Mouse (Mus musculus) adrenal gland, postnatal 10 days (tissue): ENCODE results near the gene Gatad1. TPM values are rescaled to one million over a fixed set of nuclear protein-coding genes. Genes with fewer than 3 reads are reported as not detected.
"Not testable (repeated sequence)": the region's sequence is repeated elsewhere in the genome, so short reads cannot be mapped to it uniquely, and the experiment has no call there.

Experiments used
- DNase-seq: peaks from one replicate; pipeline ENCODE4 v3.0.0; 2021; ENCODE audit warnings: mixed read lengths
- microRNA-seq: library from miRNA; unstranded; fragments of <30 nt; microRNA quantifications from one replicate; pipeline ENCODE4 v1.2.0, GENCODE M21; 2021
- total RNA-seq, 2 experiments: library from RNA; stranded (reverse); gene quantifications; 2 replicates each; pipeline ENCODE4 v1.2.3; 2021

The Gatad1 gene
- total RNA-seq, 2 experiments from 2014 or later = 121 to 123 TPM

DNA sequence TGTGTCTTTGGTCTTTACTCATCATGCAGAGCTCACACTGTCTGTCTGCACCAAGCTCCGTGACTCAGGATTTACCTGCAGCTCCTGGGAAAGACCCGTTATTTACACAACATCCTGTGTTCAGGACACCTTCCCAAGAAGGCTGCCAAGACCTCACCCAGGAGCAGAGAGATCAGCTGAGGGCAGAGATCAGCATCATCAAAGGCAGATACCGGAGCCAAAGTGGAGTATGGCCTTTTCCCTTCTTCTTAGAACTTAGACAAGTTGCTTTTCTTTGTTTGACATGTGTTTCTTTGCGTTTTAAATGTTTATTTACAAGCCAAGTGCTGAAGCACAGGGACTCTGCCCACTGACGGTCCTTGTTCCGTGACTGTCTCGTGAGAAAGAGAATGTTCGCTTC, 21.7 kb downstream of the Gatad1 start:
- no peak for DNase-seq

DNA sequence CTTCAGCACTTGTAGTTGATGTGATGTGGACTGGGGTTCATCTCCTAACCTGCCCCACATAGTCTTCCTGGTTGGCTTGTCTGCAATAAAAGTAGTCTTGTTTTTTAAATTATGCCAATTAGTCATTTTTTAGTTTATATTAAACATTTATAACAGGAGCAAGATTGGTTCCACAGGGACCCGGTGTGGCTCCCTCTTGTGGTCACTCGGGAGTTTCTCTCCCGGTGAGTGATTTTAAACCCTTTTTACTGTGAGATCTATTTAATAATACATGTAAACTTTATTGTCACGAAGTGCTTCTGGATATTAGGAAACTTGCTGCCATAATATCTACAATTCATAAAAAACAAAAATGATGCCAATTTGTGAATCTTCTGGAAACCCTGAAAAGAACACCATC, 23.0 kb downstream of the Gatad1 start:
- DNase-seq = no peak

DNA sequence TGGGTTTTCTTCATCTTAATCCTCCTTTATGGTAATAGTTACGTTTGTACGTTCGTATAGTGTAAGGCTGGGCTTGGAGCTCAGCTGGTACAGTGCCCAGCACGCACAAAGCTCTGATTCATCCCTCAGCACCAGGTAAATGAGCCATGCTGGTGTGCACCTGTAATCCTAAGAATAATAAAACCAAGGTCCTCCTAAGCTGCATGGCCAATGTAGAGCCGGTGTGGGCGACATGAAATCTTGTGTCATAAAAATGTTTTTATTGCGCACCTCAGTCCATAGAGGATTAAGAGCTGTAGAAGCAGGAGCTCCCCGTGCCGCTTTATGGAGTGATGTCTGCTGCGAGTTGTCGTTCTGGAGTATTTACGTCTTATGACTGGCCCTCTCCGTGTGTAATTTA, 23.7 kb downstream of the Gatad1 start:
- DNase-seq = no peak

DNA sequence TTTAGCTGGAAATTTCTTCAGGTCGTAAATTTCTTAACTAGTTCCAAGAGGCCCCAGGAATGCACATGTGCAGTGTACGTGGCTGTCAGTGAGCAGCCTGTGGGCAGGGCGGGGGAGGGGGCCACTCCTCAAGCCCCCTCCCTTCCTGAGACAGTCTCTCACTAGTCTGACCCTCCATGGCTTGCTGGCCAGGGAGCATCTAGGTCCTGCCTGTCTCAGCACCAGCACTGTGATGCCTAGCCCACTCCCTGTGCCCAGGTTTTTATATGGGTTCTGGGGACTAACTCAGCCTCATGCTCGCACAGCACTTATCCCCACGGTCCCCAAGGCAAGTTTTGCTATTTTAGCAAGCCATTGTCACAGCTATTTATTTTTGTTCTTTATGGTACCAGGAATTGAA, 24.7 kb downstream of the Gatad1 start:
- no peak for DNase-seq

DNA sequence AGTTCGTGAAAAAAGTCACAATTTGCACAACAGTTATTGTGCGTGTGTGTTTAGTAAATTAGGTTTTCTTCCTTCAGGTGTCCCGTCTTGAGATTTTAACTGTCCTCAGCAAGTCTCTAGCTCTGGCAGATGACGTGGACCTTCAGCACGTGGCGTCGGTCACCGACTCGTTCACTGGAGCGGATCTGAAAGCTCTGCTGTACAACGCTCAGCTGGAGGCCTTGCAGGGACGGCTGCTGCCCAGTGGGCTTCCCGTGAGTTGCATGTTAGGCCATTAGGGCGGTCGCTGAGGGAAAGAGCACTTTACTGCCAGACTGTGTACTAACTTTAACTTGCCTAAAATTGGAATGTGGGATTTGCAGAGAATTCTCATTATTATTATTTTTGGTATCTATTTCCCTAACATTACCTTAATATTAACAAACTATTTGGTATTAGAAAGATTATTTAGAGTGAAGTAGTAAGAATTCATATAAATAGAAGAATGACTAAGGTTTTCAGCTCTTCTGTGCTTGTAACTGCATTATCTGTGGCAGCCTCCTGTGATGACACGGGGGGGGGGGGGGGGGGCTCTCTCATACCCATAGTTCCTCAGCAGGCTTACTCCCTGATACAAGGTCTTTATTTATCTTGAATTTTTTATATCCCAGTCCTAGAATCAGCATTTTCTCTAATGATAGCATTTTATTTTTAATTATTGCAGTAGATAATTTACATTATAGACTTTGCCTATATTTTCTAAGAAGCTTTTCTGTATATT, 25.3 kb downstream of the Gatad1 start:
- DNase-seq = no peak

DNA sequence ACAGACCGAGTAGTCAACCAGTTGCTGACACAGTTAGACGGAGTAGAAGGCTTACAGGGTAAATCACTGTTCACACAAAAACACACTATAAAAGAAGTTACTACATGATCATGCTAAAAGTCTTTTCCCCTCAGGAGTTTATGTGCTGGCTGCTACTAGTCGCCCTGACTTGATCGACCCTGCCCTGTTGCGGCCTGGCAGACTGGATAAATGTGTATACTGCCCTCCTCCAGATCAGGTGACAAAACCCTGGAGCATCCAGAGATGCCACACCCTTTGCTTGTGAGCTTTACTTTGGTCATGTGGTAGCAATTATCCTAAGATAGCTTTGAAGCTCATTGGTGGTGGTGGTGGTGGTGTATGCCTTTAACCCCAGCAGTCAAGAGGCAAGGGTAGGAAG, 26.9 kb downstream of the Gatad1 start:
- no peak for DNase-seq

DNA sequence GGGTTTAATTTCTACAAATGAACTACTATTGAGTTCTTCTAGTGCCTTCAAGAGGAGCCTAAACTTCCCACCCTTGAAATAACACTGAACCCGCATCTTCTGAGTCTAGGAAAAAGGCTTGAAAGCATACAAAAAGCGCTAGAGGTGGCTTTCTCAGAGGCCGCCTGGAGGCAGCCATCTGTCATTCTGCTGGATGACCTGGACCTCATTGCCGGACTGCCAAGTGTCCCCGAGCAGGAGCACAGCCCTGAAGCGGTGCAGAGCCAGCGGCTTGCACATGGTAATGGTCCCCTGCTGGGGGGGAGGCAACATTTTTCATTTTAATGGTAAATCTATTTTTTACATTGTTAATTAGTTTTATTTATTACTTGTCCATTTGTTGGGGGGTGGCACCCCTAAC, 36.5 kb downstream of the Gatad1 start:
- DNase-seq = no peak

DNA sequence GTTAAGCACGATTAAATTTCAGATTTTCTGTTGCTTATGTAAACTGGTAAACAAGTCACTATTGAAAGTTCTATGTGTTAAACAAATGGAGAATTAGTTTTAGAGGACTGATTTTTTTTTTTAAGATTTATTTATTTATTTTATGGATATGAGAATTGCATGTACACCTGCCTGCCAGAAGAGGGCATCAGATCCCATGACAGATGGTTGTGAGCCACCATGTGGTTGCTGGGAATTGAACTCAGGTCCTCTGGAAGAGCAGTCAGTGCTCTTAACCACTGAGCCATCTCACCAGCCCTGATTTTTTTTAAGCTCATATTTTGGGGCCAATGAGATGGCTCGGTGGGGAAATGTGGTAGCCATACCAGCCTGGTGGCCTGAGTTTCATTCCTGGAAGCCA, 45.1 kb downstream of the Gatad1 start:
- not testable (repeated sequence) for DNase-seq

DNA sequence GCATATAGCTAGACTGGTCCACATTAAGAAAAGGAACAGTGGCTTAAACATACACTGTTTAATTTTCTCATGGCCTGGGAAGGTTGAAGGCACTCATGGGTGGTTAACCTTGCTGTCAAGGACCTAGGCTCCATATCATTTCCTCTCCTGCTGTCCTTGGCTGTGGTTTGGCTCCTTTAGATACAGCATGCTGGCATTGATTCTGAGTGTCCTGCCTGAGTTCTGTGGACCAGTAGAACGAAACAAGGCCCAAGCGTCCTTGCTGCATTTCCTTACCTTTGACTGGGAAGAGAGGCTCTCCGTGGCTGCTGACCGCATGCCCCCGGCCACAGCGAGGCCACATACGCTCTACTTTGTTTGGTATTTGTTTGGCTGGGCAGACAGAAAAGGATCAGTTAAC, 47.7 kb downstream of the Gatad1 start:
- DNase-seq = peak; percentile 6

DNA sequence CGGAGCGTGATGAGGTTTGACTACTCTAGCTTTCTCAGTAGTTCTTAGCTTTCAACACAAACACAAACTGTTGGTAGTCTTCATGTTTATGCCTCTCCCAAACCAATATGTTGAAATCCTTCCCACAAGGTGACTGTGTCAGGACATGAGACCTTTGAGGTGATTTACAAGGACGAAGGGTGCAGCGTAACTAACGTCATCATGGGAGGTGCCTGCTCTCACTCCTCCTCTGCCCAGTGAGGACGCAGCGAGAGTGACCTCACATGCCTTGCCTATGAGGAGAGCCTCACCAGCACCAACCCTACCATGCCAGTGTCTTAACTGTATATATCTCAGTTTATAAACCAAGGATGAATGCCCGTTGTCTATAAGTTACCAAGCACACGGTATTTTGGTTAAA, 49.9 kb downstream of the Gatad1 start:
- DNase-seq = no peak

DNA sequence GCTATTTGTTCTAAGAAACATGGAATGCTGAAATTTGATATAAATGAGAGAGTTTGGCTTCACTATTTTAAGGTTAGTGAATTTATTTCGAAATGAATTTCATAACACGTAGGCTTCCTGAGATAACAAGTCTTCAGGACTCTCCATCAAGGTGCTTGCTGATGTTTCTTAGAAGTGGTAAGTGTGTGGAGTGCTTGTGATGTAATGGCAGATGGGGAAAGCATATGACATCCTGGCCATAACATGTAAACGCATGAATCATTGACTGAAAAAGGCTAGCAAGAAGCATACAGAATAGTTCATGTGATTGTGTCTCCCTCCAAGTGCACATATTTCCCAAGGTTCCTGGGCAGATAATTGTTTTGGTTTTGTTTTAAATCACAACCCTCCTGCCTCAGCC, 56.2 kb downstream of the Gatad1 start:
- no peak for DNase-seq

DNA sequence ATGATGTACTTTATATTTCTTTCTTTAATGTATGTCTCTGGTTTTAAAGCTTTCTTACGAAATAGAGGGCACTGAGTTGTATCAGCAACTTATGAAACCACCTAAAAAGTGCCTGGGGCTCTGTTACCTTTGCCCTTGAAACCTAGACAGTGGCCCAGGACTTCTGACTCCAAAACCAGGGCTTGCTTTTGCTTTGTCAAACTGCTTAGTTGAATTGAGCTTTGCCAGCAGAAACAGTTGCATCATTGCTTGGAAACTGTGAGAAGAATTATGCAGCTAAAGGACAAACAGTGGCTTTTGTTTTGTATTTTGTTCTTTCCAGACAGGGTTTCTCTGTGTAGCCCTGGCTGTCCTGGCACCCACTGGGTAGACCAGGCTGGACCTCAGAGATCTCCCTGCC, 56.7 kb downstream of the Gatad1 start:
- peak; percentile 42 for DNase-seq

DNA sequence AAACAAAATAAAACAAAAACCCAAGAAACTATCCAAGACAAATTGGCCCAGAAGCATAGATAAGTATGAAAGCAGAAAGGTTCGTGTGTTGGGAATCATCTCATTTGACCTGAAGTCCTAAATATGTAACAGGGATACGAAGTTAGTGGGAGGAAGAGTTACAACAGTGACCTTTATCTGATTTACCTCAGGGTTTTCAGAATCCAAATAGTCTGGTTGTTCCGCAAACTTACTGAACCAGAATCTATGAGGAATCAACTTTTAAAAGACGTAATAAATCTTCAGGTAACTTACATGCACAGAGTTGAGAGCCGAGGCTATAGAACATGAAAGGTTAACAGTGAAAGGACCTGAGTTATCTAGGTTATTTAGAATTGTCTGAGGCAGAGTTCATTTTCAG, 58.2 kb downstream of the Gatad1 start:
- DNase-seq = no peak

DNA sequence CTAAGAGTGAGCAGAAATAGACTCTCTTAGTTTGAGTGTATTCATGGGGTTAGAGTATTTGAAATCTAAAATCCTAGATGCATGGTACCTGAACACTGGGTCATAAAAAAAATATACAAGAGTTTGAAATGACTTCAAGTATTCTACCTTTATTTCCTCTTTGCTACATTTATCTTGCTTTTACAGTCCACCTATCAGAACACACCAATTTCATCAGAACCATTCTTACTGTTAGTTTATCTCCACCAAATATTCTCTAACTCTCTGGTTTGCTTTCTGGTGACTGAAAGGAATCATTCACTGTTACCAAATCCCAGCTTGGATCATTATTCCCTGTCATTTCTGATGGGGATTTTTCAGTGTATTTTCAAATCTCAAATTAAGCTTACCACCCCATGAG, 59.8 kb downstream of the Gatad1 start:
- DNase-seq = no peak

DNA sequence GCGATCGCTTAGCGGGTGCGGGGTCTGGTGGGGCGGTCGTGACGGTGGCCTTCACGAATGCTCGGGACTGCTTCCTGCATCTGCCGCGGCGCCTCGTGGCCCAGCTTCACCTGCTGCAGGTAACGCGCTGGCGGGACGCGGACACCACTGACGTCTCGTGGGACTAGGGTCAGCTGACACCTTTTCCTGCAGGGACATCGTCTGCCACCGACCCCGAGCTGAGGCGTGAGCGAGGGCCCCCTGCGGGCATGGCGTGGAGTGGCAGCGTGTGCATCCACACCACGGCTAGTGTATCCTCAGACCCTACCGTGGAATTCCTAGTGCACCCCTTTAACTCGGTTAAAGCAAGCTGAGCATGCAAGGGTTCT, 60.6 kb downstream of the Gatad1 start, which contains the start of gene Rbm48:
Gene Rbm48, minus strand, starts transcription at position 187 of the 368 bp plus-strand sequence.
- DNase-seq = peak; percentile 88

DNA sequence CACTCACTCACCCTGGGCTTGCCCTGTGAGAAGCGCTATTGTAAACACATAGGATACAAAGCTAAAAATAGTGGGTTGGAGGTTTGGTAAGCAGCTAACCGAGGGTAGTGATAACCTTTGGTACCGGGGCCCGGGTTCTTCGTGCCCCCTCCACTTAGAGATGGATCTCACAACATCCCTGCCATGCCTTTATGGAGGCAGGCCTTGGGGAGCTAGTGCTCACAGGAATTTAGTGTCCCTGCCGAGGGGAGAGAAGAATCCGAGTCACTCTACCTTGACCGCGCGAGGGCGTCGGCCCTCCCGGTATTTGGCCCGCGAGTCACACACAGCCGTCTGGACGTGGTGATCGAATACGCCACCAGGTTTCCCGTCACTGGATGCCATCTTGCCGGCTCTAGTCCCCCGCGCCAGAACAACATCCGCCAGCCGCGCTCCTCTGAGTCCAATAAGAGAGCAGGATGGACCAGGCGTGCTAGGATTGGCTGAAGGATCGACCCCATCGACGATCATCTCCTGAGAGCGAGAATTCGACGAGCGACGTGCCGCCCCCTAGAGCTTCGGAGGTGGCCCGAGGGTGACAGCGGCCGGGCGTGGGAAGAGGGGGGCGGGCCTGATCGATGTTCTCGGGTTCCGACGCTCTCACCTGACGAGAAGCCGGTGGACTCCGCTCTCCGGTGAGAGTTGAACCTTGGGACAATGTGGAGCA, 61.1 kb downstream of the Gatad1 start, which contains the start of gene Pex1:
Gene Pex1, plus strand, starts transcription at position 374 of the 706 bp plus-strand sequence.
- peak; percentile 96 for DNase-seq

Small RNAs within 50 kb of the gene (microRNA-seq; reads per million reads assigned to microRNA genes)
- not detected for gene Gm22926
- gene Gm26238 = not detected

Other genes starting within 250 kb of the Gatad1 start
- gene Fam133b, start 113.4 kb downstream of the Gatad1 start, total RNA-seq = 10 to 100 TPM; 25.3 to 34.4 TPM
- 1 to 10 TPM; 2.2 to 4.9 TPM for gene 1700109H08Rik, start 85.6 kb downstream of the Gatad1 start, total RNA-seq
- gene Pex1, start 61.1 kb downstream of the Gatad1 start, total RNA-seq = 10 to 100 TPM; 17.5 to 30.2 TPM
- 10 to 100 TPM in 1 of 2 experiments, 1 to 10 TPM in 1; 8.0 to 11.6 TPM for gene Rbm48, start 60.6 kb downstream of the Gatad1 start, total RNA-seq
- not detected for gene Tmbim7, start 6.0 kb downstream of the Gatad1 start, total RNA-seq
- 10 to 100 TPM; 47.8 to 53.0 TPM for gene Ankib1, start 145.7 kb upstream of the Gatad1 start, total RNA-seq
- gene Krit1, start 146.0 kb upstream of the Gatad1 start, total RNA-seq = 10 to 100 TPM; 34.0 to 44.6 TPM
- not detected for gene Lrrd1, start 188.0 kb upstream of the Gatad1 start, total RNA-seq
- 10 to 100 TPM in 1 of 2 experiments, 1 to 10 TPM in 1; 7.0 to 11.0 TPM for gene Mterf1a, start 236.7 kb upstream of the Gatad1 start, total RNA-seq